Mouse (Mus musculus) small intestine, adult 10 weeks (tissue): ENCODE data around the gene Kbtbd8. TPM values are rescaled to one million over a fixed set of nuclear protein-coding genes. Genes with fewer than 3 reads are reported as not detected.

Experiments
- polyA plus RNA-seq: library from polyadenylated mRNA; stranded (reverse); fragments of 350-450 nt; fragmentation: Illumina TruSeq; extraction: RNeasy Lipid Tissue Mini Kit (QIAGEN cat#74804); gene quantifications from one replicate; pipeline ENCODE4 v1.2.3, GENCODE M21; 2014; ENCODE audit warnings: low replicate concordance

Kbtbd8 gene
- 10.1 TPM for polyA plus RNA-seq

DNA sequence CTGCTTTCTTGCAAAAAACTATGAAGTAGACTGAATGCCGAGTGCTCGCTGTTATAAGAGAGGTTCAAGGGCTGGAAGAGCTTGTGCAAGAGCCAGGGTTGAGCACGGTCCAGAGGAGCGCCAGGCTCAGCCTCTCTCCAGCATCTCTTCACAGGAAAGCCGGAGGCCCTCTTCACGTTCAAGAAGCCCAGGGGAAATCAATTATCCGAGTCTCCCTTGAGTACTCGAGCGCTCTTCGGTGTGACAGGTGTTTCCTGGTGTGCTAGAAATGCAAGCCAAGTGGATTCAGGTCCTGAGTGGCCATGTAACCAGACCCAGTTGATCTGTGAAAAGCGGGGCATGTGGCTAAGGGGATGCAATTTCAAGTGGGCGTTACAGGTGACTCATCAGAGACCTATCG is at the start of gene Kbtbd8:
Gene Kbtbd8, plus strand, starts transcription at position 295 of the 400 bp plus-strand sequence.

Other genes starting within 250 kb of the Kbtbd8 start
- gene Gm10234, start 204.9 kb downstream of the Kbtbd8 start, polyA plus RNA-seq = not detected